Mouse (Mus musculus): ENCODE data around the gene Muc20. TPM values are rescaled to one million over a fixed set of nuclear protein-coding genes. Genes with fewer than 3 reads are reported as not detected.

The Muc20 gene
- polyA plus RNA-seq, 1 experiment from 2014 or later = 4.4 TPM

GRCm38 (mm10) chr16:32741366-32741765 lies 55.9 kb downstream of the Muc20 start:
- Histone ChIP-seq H3K36me3 (no peaks in the 10 kb centered on the region), H3K4me2 (no peak overlapping the region), H3K27me3 (no peaks in the 10 kb centered on the region), H3K4me3 (replicated peaks) (no peak overlapping the region), H3K9me3 (replicated peaks) (no peaks in the 10 kb centered on the region), H3K27ac (no peak overlapping the region), H3K4me1 (peaks cover 4% of the 10 kb centered on the region; the same call in 1 of the 2 replicates), H3K9ac (no peak overlapping the region)
- 73% methylated on average over 9 of the region's 9 CpGs for WGBS
- ATAC-seq (replicated peaks; ENCODE audit: low FRiP score) = no peak

GRCm38 (mm10) chr16:32740003-32740663 lies 57.1 kb downstream of the Muc20 start:
- Histone ChIP-seq H3K27ac (no peak overlapping the region), H3K9me3 (replicated peaks) (no peaks in the 10 kb centered on the region), H3K4me2 (no peak overlapping the region), H3K4me1 (no peaks in the 10 kb centered on the region), H3K4me3 (replicated peaks) (no peak overlapping the region), H3K9ac (no peak overlapping the region), H3K27me3 (no peaks in the 10 kb centered on the region), H3K36me3 (no peaks in the 10 kb centered on the region)
- WGBS = 80% methylated on average over 8 of the region's 8 CpGs
- ATAC-seq (replicated peaks; ENCODE audit: low FRiP score) = no peak

GRCm38 (mm10) chr16:32736022-32736421 lies 61.2 kb downstream of the Muc20 start:
- H3K4me1 ChIP-seq = no peaks in the 10 kb centered on the region
- no peak overlapping the region for H3K9ac ChIP-seq
- no peak overlapping the region for H3K27ac ChIP-seq
- H3K36me3 ChIP-seq = no peaks in the 10 kb centered on the region
- WGBS = 52% methylated on average over 3 of the region's 3 CpGs
- H3K4me2 ChIP-seq = no peak overlapping the region
- H3K27me3 ChIP-seq = no peaks in the 10 kb centered on the region
- no peaks in the 10 kb centered on the region for H3K9me3 ChIP-seq (replicated peaks)
- H3K4me3 ChIP-seq (replicated peaks) = no peak overlapping the region
- no peak for ATAC-seq (replicated peaks; ENCODE audit: low FRiP score)

- Histone ChIP-seq H3K27me3 (no peaks in the 10 kb centered on the region), H3K9me3 (replicated peaks) (no peaks in the 10 kb centered on the region), H3K27ac (no peak within 1 kb of the TSS), H3K4me2 (no peak within 1 kb of the TSS), H3K4me1 (no peaks in the 10 kb centered on the region), H3K36me3 (no peaks in the 10 kb centered on the region), H3K9ac (no peak within 1 kb of the TSS), H3K4me3 (replicated peaks) (no peak within 1 kb of the TSS)
- ATAC-seq (replicated peaks; ENCODE audit: low FRiP score) = no peak
- WGBS = 89% methylated on average over 2 of the region's 2 CpGs
Observed at GRCm38 (mm10) chr16:32735586-32735985, 61.6 kb downstream of the Muc20 start, which contains the start of gene Muc4. Muc4 (plus strand) TSS chr16:32735886.

- no peaks in the 10 kb centered on the region for H3K36me3 ChIP-seq
- H3K27ac ChIP-seq = no peak overlapping the region
- ATAC-seq (replicated peaks; ENCODE audit: low FRiP score) = no peak
- no peaks in the 10 kb centered on the region for H3K9me3 ChIP-seq (replicated peaks)
- no peak overlapping the region for H3K4me3 ChIP-seq (replicated peaks)
- H3K9ac ChIP-seq = no peak overlapping the region
- H3K4me1 ChIP-seq = 0 out of 2 replicates have a peak, but pooled peaks cover 6% of the 10 kb centered on the region
- H3K27me3 ChIP-seq = no peaks in the 10 kb centered on the region
- H3K4me2 ChIP-seq = no peak overlapping the region
- WGBS = 89% methylated on average over 3 of the region's 3 CpGs
Observed at GRCm38 (mm10) chr16:32733213-32733612, 64.0 kb downstream of the Muc20 start.

GRCm38 (mm10) chr16:32728730-32729129 lies 68.5 kb downstream of the Muc20 start:
- H3K4me3 ChIP-seq (replicated peaks) = no peak overlapping the region
- H3K9me3 ChIP-seq (replicated peaks) = no peaks in the 10 kb centered on the region
- no peak overlapping the region for H3K4me2 ChIP-seq
- no peaks in the 10 kb centered on the region for H3K36me3 ChIP-seq
- H3K9ac ChIP-seq = no peak overlapping the region
- ATAC-seq (replicated peaks; ENCODE audit: low FRiP score) = no peak
- H3K27ac ChIP-seq = no peak overlapping the region
- 38% methylated on average over 1 of the region's 1 CpGs for WGBS
- H3K4me1 ChIP-seq = 0 out of 2 replicates have a peak, but pooled peaks cover 8% of the 10 kb centered on the region
- H3K27me3 ChIP-seq = no peaks in the 10 kb centered on the region

GRCm38 (mm10) chr16:32728240-32728639 lies 69.0 kb downstream of the Muc20 start:
- H3K4me2 ChIP-seq = no peak overlapping the region
- no peak overlapping the region for H3K4me3 ChIP-seq (replicated peaks)
- H3K9ac ChIP-seq = no peak overlapping the region
- H3K27ac ChIP-seq = no peak overlapping the region
- 0 out of 2 replicates have a peak, but pooled peaks cover 8% of the 10 kb centered on the region for H3K4me1 ChIP-seq
- H3K36me3 ChIP-seq = no peaks in the 10 kb centered on the region
- no peak for ATAC-seq (replicated peaks; ENCODE audit: low FRiP score)
- no peaks in the 10 kb centered on the region for H3K27me3 ChIP-seq
- no peaks in the 10 kb centered on the region for H3K9me3 ChIP-seq (replicated peaks)

Other genes with a start within 250 kb of the Muc20 start
- 50.2 and 50.7 TPM in 2 replicates for gene Tfrc, start 188.5 kb downstream of the Muc20 start, polyA plus RNA-seq (2015; fragmentation: Nextera tagmentation; extraction: Ambion mirVana)
- 9.3 and 12.4 TPM in 2 replicates for gene Tnk2, start 153.6 kb downstream of the Muc20 start, polyA plus RNA-seq (2015; fragmentation: Nextera tagmentation; extraction: Ambion mirVana)
- gene Muc4, start 61.5 kb downstream of the Muc20 start, polyA plus RNA-seq (2015; fragmentation: Nextera tagmentation; extraction: Ambion mirVana) = 0.06 and 0.25 TPM in 2 replicates
- gene Smbd1, start 13.0 kb upstream of the Muc20 start, polyA plus RNA-seq (2015; fragmentation: Nextera tagmentation; extraction: Ambion mirVana) = not detected in 2 replicates
- gene Fyttd1, start 80.1 kb upstream of the Muc20 start, polyA plus RNA-seq (2015; fragmentation: Nextera tagmentation; extraction: Ambion mirVana) = 98.7 and 113 TPM in 2 replicates
- gene Rubcn, start 80.3 kb upstream of the Muc20 start, polyA plus RNA-seq (2015; fragmentation: Nextera tagmentation; extraction: Ambion mirVana) = 17.8 and 21.9 TPM in 2 replicates
- gene Lrch3, start 116.7 kb upstream of the Muc20 start, polyA plus RNA-seq (2015; fragmentation: Nextera tagmentation; extraction: Ambion mirVana) = 23.6 and 25.9 TPM in 2 replicates